In the genomic region with DNA sequence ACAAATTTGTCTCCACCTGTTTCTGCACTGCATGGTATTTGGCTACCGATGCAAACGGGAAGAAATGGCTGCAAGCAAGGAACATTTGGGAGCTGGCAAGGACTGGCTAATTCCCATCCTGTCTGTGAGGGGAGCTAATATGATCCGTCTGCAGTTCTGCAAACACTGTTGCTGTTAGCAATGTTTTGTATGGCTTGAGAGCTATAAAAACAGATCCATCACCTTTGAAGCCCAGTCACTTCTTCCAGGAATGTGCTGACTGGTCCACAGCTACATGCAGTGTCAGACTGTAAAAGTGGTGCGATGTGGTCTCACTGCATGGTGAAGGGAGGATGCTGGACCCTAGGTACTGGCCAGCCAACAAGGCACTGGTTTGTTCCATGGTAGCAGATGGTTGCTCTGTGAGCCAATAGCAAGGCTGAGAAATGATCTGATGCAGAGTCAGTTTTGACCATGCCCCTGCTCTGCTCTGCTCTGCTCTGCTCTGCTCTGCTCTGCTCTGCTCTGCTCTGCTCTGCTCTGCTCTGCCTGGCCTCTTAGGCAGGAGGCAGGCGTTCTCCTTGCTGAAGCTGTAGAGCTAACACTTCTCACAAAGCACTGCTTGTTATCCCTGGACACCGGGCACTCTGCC, we compare ENCODE assay signal across 9 mouse cellular contexts. TPM values are rescaled to one million over a fixed set of nuclear protein-coding genes. Genes with fewer than 3 reads are reported as not detected.
A peak's percentile ranks its signal among the peaks of the same experiment; 100 is the strongest.
DNase-seq lines count a peak whose midpoint lies in the region; ATAC-seq and TF ChIP-seq lines count a peak whose summit lies in the region.
"Had no signal": no experiment of that assay in that cellular context is flagged by ENCODE, and none has a peak within 500 bp of the region (broad histone marks: within the 10 kb centered on the region; RNA-seq: fewer than 3 reads in every experiment).

No protein-coding gene starts in this region.

- peaks cover 26% of the 10 kb centered on the region for H3K4me1 ChIP-seq in liver, adult 2 months (ENCODE audit: control insufficient read depth, insufficient read depth, low read length)
- no peaks in the 10 kb centered on the region for H3K4me1 ChIP-seq in liver, embryonic 11.5 days (replicated peaks; ENCODE audit: control insufficient read depth, insufficient read depth, low read length)
- H3K4me1 ChIP-seq in embryonic fibroblast, embryonic 13.5 days (ENCODE audit: control insufficient read depth, insufficient read depth, low read length), result peaks cover 2% of the 10 kb centered on the region; the same call in 1 of the 2 replicates
- peaks cover 9% of the 10 kb centered on the region; the same call in 1 of the 2 replicates for H3K4me1 ChIP-seq in limb, embryonic 14.5 days (ENCODE audit: control insufficient read depth, insufficient read depth, low read length)

- no peak for TF ChIP-seq POLR2A in liver, adult 2 months (IDR thresholded peaks at IDR 0.05; ENCODE audit: extremely low read depth, insufficient read depth, low read length)
- no peak for TF ChIP-seq POLR2A in embryonic fibroblast, embryonic 13.5 days (IDR thresholded peaks at IDR 0.05; ENCODE audit: low read depth, low read length)
- TF ChIP-seq POLR2A in limb, embryonic 14.5 days (IDR thresholded peaks at IDR 0.05; ENCODE audit: borderline replicate concordance, extremely low read depth, insufficient read depth, insufficient read length), result no peak

- peak overlapping the region; percentile 1; the same call in 1 of the 2 replicates for H3K27ac ChIP-seq in liver, adult 2 months (replicated peaks; ENCODE audit: insufficient read depth, low read depth, low read length)
- no peak overlapping the region for H3K27ac ChIP-seq in liver, embryonic 11.5 days (ENCODE audit: low read depth, low read length)
- H3K27ac ChIP-seq in embryonic fibroblast, embryonic 13.5 days (ENCODE audit: insufficient read depth, low read length), result peak overlapping the region; percentile 23; the same call in 1 of the 2 replicates
- H3K27ac ChIP-seq in limb, embryonic 14.5 days (replicated peaks; ENCODE audit: low read depth, low read length), result peak overlapping the region; percentile 63

- no peak overlapping the region for H3K4me3 ChIP-seq in liver, adult 2 months (ENCODE audit: insufficient read depth, low read depth, low read length)
- H3K4me3 ChIP-seq in liver, embryonic 11.5 days (ENCODE audit: low read depth, low read length), result no peak overlapping the region
- H3K4me3 ChIP-seq in embryonic fibroblast, embryonic 13.5 days (ENCODE audit: insufficient read depth, low read length), result no peak overlapping the region
- H3K4me3 ChIP-seq in limb, embryonic 14.5 days (replicated peaks; ENCODE audit: low read length), result no peak overlapping the region

- H3K36me3 ChIP-seq in liver, adult 2 months (ENCODE audit: control insufficient read depth, insufficient read depth, low read length), result no peaks in the 10 kb centered on the region
- no peaks in the 10 kb centered on the region for H3K36me3 ChIP-seq in liver, embryonic 11.5 days (ENCODE audit: control insufficient read depth, insufficient read depth, low read length)
- H3K36me3 ChIP-seq in limb, embryonic 14.5 days (ENCODE audit: control insufficient read depth, insufficient read depth, low read length), result no peaks in the 10 kb centered on the region

- H3K4me2 ChIP-seq in liver, embryonic 11.5 days, result no peak overlapping the region
- no peak overlapping the region for H3K4me2 ChIP-seq in limb, embryonic 14.5 days (replicated peaks; ENCODE audit: low read depth, low read length, severe bottlenecking)

- H3K9me3 ChIP-seq in liver, embryonic 11.5 days (ENCODE audit: control insufficient read depth, low read length), result no peaks in the 10 kb centered on the region
- H3K9me3 ChIP-seq in limb, embryonic 14.5 days (ENCODE audit: control insufficient read depth, low read length), result no peaks in the 10 kb centered on the region

- TF ChIP-seq CTCF in liver, adult 2 months (IDR thresholded peaks at IDR 0.05; ENCODE audit: low read depth, low read length), result no peak
- no peak for TF ChIP-seq CTCF in embryonic fibroblast, embryonic 13.5 days (IDR thresholded peaks at IDR 0.05; ENCODE audit: borderline replicate concordance, insufficient read depth, low read length)

- H3K27me3 ChIP-seq in liver, adult 2 months (ENCODE audit: control insufficient read depth, insufficient read depth, low read length), result no peaks in the 10 kb centered on the region
- peaks cover 7% of the 10 kb centered on the region; the same call in 1 of the 2 replicates for H3K27me3 ChIP-seq in liver, embryonic 11.5 days (replicated peaks; ENCODE audit: control insufficient read depth, insufficient read depth, low read length)
- no peaks in the 10 kb centered on the region for H3K27me3 ChIP-seq in limb, embryonic 14.5 days (ENCODE audit: control insufficient read depth, insufficient read depth, low read length)

- WGBS in liver, adult 2 months, result 85% methylated on average over 6 of the region's 6 CpGs
- WGBS in liver, embryonic 11.5 days, result 74% methylated on average over 6 of the region's 6 CpGs
- 22% methylated on average over 6 of the region's 6 CpGs for WGBS in limb, embryonic 14.5 days

- H3K9ac ChIP-seq in liver, adult 2 months (ENCODE audit: low read depth, low read length), result no peak overlapping the region
- H3K9ac ChIP-seq in liver, embryonic 11.5 days (ENCODE audit: low read depth, low read length), result no peak overlapping the region
- H3K9ac ChIP-seq in limb, embryonic 14.5 days (ENCODE audit: low read depth, low read length, severe bottlenecking), result no peak overlapping the region

- DNase-seq in embryo, embryonic 11 days, result peak; percentile 10
- no peak for DNase-seq in embryo, embryonic 10.5 days (ENCODE audit: low spot score)
- DNase-seq in liver, adult 2 months (ENCODE audit: extremely low read depth, low read depth, low spot score), result no peak
- no peak for DNase-seq in liver, embryonic 11.5 days (ENCODE audit: low spot score)
- peak; percentile 52 for DNase-seq in limb, embryonic 14.5 days (ENCODE audit: low spot score)
- DNase-seq in right cerebral cortex, postnatal 25 days, result no peak
- DNase-seq in heart, postnatal 14 days, result no peak
- DNase-seq: kidney, adult 2 months had no signal

- no peak for ATAC-seq in liver, embryonic 11.5 days (replicated peaks; ENCODE audit: low FRiP score)
- ATAC-seq in limb, embryonic 14.5 days (ENCODE audit: low FRiP score, low read depth), result peak; percentile 84

- intact Hi-C loops in heart, postnatal 14 days (cut with DNase I), result no loop called here

- H3K79me2 ChIP-seq in liver, adult 2 months (ENCODE audit: control insufficient read depth, insufficient read depth, low read length), result no peaks in the 10 kb centered on the region

RNA-seq across cellular contexts. Expression of a gene that starts 5.9 kb away (rescaled TPM):
- total RNA-seq in liver, adult 2 months (2014; rRNA removed), result 0.40 and 0.46 TPM in 2 replicates
- not detected in 2 replicates for polyA plus RNA-seq in liver, adult 2 months (2012; rRNA removed)
- polyA plus RNA-seq in liver, embryonic 11.5 days (2014; fragmentation: Nextera tagmentation; extraction: Ambion mirVana), result 2.5 and 3.2 TPM in 2 replicates
- 5.2 and 5.7 TPM in 2 replicates for polyA plus RNA-seq in embryonic fibroblast, embryonic 13.5 days (2011; ENCODE audit: insufficient read length, low read depth, missing spikeins)
- 2.5 and 5.3 TPM in 2 replicates for polyA plus RNA-seq in limb, embryonic 14.5 days (2012; rRNA removed)
- polyA plus RNA-seq in limb, embryonic 14.5 days (2014; fragmentation: Nextera tagmentation; extraction: Ambion mirVana), result 2.2 and 2.8 TPM in 2 replicates
- 1 to 10 TPM; 2.0 to 2.3 TPM for total RNA-seq in heart, postnatal 14 days (2021)
- polyA plus RNA-seq: kidney, adult 2 months had no signal

Comparison
In these comparisons a context has a peak if more than half of its experiments do, and no peak if none do; other contexts are left out.
1. DNase-seq: peak in embryo, embryonic 11 days (single experiment) and limb, embryonic 14.5 days (single experiment); none in embryo, embryonic 10.5 days (single experiment), liver, adult 2 months (single experiment), liver, embryonic 11.5 days (single experiment), right cerebral cortex, postnatal 25 days (single experiment) and heart, postnatal 14 days (0 of 2).